Mouse (Mus musculus) stomach, postnatal 0 days (tissue): ENCODE data around the gene Fam117b. TPM values are rescaled to one million over a fixed set of nuclear protein-coding genes. Genes with fewer than 3 reads are reported as not detected.
A peak's percentile ranks its signal among the peaks of the same experiment; 100 is the strongest.

Experiments used
- ATAC-seq: fragments of 200-750 bp; cut with Nextera tagmentation; 2 replicates; pipeline ENCODE4 v1.8.0; 2017; ENCODE audit not compliant: low FRiP score, low TSS enrichment
- DNase-seq: peaks from one replicate; pipeline ENCODE4 v3.0.0-alpha.2; 2016; ENCODE audit warnings: low spot score
- H3K27ac ChIP-seq: fragments of 300-500 bp; sonication (generic); replicated peaks from 2 replicates; pipeline ENCODE4 v1.5.1; 2014; ENCODE audit warnings: mild to moderate bottlenecking, control low read depth
- H3K27me3 ChIP-seq: fragments of 300-500 bp; sonication (generic); 2 replicates; pipeline ENCODE4 v1.6.1; 2014; ENCODE audit warnings: low read length; ENCODE audit not compliant: control insufficient read depth, insufficient read depth
- H3K36me3 ChIP-seq: fragments of 300-500 bp; sonication (generic); 2 replicates; pipeline ENCODE4 v1.6.1; 2014; ENCODE audit warnings: low read length, mixed read lengths; ENCODE audit not compliant: control insufficient read depth, insufficient read depth
- H3K4me1 ChIP-seq: fragments of 300-500 bp; sonication (generic); replicated peaks from 2 replicates; pipeline ENCODE4 v1.6.1; 2014; ENCODE audit warnings: antibody characterized with exemption; ENCODE audit not compliant: control insufficient read depth, insufficient read depth
- H3K4me2 ChIP-seq: fragments of 300-500 bp; sonication (generic); replicated peaks from 2 replicates; pipeline ENCODE4 v1.6.1; 2014; ENCODE audit warnings: low read depth, mild to moderate bottlenecking, control low read depth, moderate library complexity
- H3K4me3 ChIP-seq: fragments of 300-500 bp; sonication (generic); 2 replicates; pipeline ENCODE4 v1.5.1; 2014; ENCODE audit warnings: low read depth, low read length, control low read depth
- H3K9ac ChIP-seq: fragments of 300-500 bp; sonication (generic); 2 replicates; pipeline ENCODE4 v1.6.1; 2014; ENCODE audit warnings: mild to moderate bottlenecking, low read length, control low read depth, mixed read lengths
- H3K9me3 ChIP-seq: fragments of 300-500 bp; sonication (generic); 2 replicates; pipeline ENCODE4 v1.6.1; 2016; ENCODE audit warnings: low read length; ENCODE audit not compliant: control insufficient read depth
- CTCF ChIP-seq: IDR thresholded peaks from 2 replicates; pipeline ENCODE4 v1.5.1; 2016; ENCODE audit warnings: antibody characterized with exemption, low read depth, mild to moderate bottlenecking, moderate library complexity
- EP300 ChIP-seq: optimal IDR thresholded peaks from 2 replicates; pipeline ENCODE3; 2016; ENCODE audit warnings: antibody characterized with exemption
- WGBS: fragments of 180-500 bp; shearing (Covaris S2); extraction: QIAGEN DNeasy Blood & Tissue Kit; methylation state at CpG from one replicate; pipeline ENCODE4 v1.1.7; 2014; 5-methylcytosine and 5-hydroxymethylcytosine counted together
- polyA plus RNA-seq: library from polyadenylated mRNA; unstranded; fragments of >200 nt; fragmentation: Nextera tagmentation; extraction: Ambion mirVana; gene quantifications from 2 replicates; pipeline ENCODE4 v1.2.1, GENCODE M21; 2015

Fam117b gene
- polyA plus RNA-seq, 1 experiment from 2014 or later, result 4.3 TPM

- TF ChIP-seq EP300 (no peak), CTCF (no peak)
- no peak for DNase-seq
- no peak for ATAC-seq
- Histone ChIP-seq H3K27me3 (no peaks in the 10 kb centered on the region), H3K36me3 (no peaks in the 10 kb centered on the region), H3K9ac (no peak overlapping the region), H3K27ac (no peak overlapping the region), H3K4me2 (no peak overlapping the region), H3K4me3 (no peak overlapping the region), H3K9me3 (no peaks in the 10 kb centered on the region), H3K4me1 (no peaks in the 10 kb centered on the region; the same call in 1 of the 2 replicates)
- 76% methylated on average over 1 of the region's 1 CpGs for WGBS
Measured at GRCm38 (mm10) chr1:59945969-59946368, 33.2 kb downstream of the Fam117b start.

GRCm38 (mm10) chr1:59947509-59947908 is 34.7 kb downstream of the Fam117b start:
- DNase-seq, result no peak
- ATAC-seq, result no peak
- no peak overlapping the region for H3K4me3 ChIP-seq
- no peaks in the 10 kb centered on the region for H3K27me3 ChIP-seq
- H3K36me3 ChIP-seq, result no peaks in the 10 kb centered on the region
- 94% methylated on average over 4 of the region's 4 CpGs for WGBS
- no peaks in the 10 kb centered on the region for H3K9me3 ChIP-seq
- H3K4me1 ChIP-seq, result no peaks in the 10 kb centered on the region; the same call in 1 of the 2 replicates
- TF ChIP-seq CTCF (no peak), EP300 (no peak)
- H3K9ac ChIP-seq, result no peak overlapping the region
- no peak overlapping the region for H3K27ac ChIP-seq
- no peak overlapping the region for H3K4me2 ChIP-seq

GRCm38 (mm10) chr1:59957206-59957605 is 44.4 kb downstream of the Fam117b start:
- DNase-seq (no peak), ATAC-seq (no peak)
- no peaks in the 10 kb centered on the region for H3K36me3 ChIP-seq
- H3K4me3 ChIP-seq, result no peak overlapping the region
- no peaks in the 10 kb centered on the region for H3K9me3 ChIP-seq
- H3K27me3 ChIP-seq, result no peaks in the 10 kb centered on the region
- H3K9ac ChIP-seq, result no peak overlapping the region
- H3K4me1 ChIP-seq, result no peaks in the 10 kb centered on the region
- no peak overlapping the region for H3K4me2 ChIP-seq
- no peak for TF ChIP-seq CTCF
- TF ChIP-seq EP300, result no peak
- no peak overlapping the region for H3K27ac ChIP-seq
- WGBS, result 63% methylated on average over 3 of the region's 3 CpGs

GRCm38 (mm10) chr1:59959941-59960340 is 47.1 kb downstream of the Fam117b start:
- no peak for TF ChIP-seq CTCF
- no peak for TF ChIP-seq EP300
- Histone ChIP-seq H3K27ac (no peak overlapping the region), H3K27me3 (no peaks in the 10 kb centered on the region), H3K4me3 (no peak overlapping the region), H3K36me3 (no peaks in the 10 kb centered on the region), H3K9me3 (no peaks in the 10 kb centered on the region), H3K9ac (no peak overlapping the region), H3K4me1 (no peaks in the 10 kb centered on the region), H3K4me2 (no peak overlapping the region)
- no peak for DNase-seq
- WGBS, result 86% methylated on average over 1 of the region's 1 CpGs
- ATAC-seq, result no peak

- Histone ChIP-seq H3K9ac (no peak overlapping the region), H3K27me3 (no peaks in the 10 kb centered on the region), H3K4me1 (no peaks in the 10 kb centered on the region), H3K9me3 (no peaks in the 10 kb centered on the region), H3K36me3 (peaks cover 9% of the 10 kb centered on the region; the same call in 1 of the 2 replicates), H3K4me2 (no peak overlapping the region), H3K4me3 (no peak overlapping the region), H3K27ac (no peak overlapping the region)
- DNase-seq (no peak), ATAC-seq (no peak)
- 74% methylated on average over 6 of the region's 6 CpGs for WGBS
- TF ChIP-seq CTCF (no peak), EP300 (no peak)
Measured at GRCm38 (mm10) chr1:59966171-59966785, 53.5 kb downstream of the Fam117b start.

GRCm38 (mm10) chr1:59967291-59967690 is 54.5 kb downstream of the Fam117b start:
- no peaks in the 10 kb centered on the region for H3K27me3 ChIP-seq
- ATAC-seq (no peak), DNase-seq (peak; percentile 19)
- WGBS, result 92% methylated on average over 4 of the region's 4 CpGs
- H3K9ac ChIP-seq, result no peak overlapping the region
- no peak overlapping the region for H3K4me3 ChIP-seq
- H3K4me1 ChIP-seq, result no peaks in the 10 kb centered on the region
- H3K9me3 ChIP-seq, result no peaks in the 10 kb centered on the region
- no peak overlapping the region for H3K27ac ChIP-seq
- TF ChIP-seq EP300 (no peak), CTCF (peak; percentile 68)
- peaks cover 9% of the 10 kb centered on the region; the same call in 1 of the 2 replicates for H3K36me3 ChIP-seq
- H3K4me2 ChIP-seq, result no peak overlapping the region
